Mouse (Mus musculus): Measurements from ENCODE around the gene Smyd5. TPM values are rescaled to one million over a fixed set of nuclear protein-coding genes. Genes with fewer than 3 reads are reported as not detected.

Smyd5 gene
- polyA plus RNA-seq, 1 experiment from 2014 or later, result 52.7 TPM

- no peak for ATAC-seq (replicated peaks; ENCODE audit: low FRiP score)
Measured at GRCm38 (mm10) chr6:85489717-85490116, 57.9 kb downstream of the Smyd5 start.

GRCm38 (mm10) chr6:85490252-85490651 lies 58.5 kb downstream of the Smyd5 start:
- no peak for ATAC-seq (replicated peaks; ENCODE audit: low FRiP score)
- H3K9ac ChIP-seq (ENCODE audit: low read length), result no peak overlapping the region
- no peak overlapping the region for H3K4me2 ChIP-seq (ENCODE audit: low read depth, low read length, severe bottlenecking)
- no peak overlapping the region for H3K27ac ChIP-seq (ENCODE audit: low read depth, low read length)
- DNase-seq (ENCODE audit: low spot score), result no peak
- peaks cover 3% of the 10 kb centered on the region for H3K4me1 ChIP-seq (replicated peaks; ENCODE audit: control insufficient read depth, insufficient read depth, low read length)
- no peaks in the 10 kb centered on the region for H3K36me3 ChIP-seq (ENCODE audit: control insufficient read depth, insufficient read depth, low read length)
- peaks cover 6% of the 10 kb centered on the region for H3K27me3 ChIP-seq (ENCODE audit: control insufficient read depth, insufficient read depth, low read length)
- H3K9me3 ChIP-seq (ENCODE audit: control insufficient read depth, low read length), result no peaks in the 10 kb centered on the region
- no peak overlapping the region for H3K4me3 ChIP-seq (ENCODE audit: low read depth, low read length)
- WGBS, result 88% methylated on average over 4 of the region's 4 CpGs

More at GRCm38 (mm10) chr6:85489717-85490116, 57.9 kb downstream of the Smyd5 start:
- H3K9me3 ChIP-seq (ENCODE audit: control insufficient read depth, low read length), result no peaks in the 10 kb centered on the region
- no peaks in the 10 kb centered on the region for H3K36me3 ChIP-seq (ENCODE audit: control insufficient read depth, insufficient read depth, low read length)
- H3K27me3 ChIP-seq (ENCODE audit: control insufficient read depth, insufficient read depth, low read length), result peaks cover 12% of the 10 kb centered on the region
- peaks cover 3% of the 10 kb centered on the region for H3K4me1 ChIP-seq (replicated peaks; ENCODE audit: control insufficient read depth, insufficient read depth, low read length)
- no peak overlapping the region for H3K4me2 ChIP-seq (ENCODE audit: low read depth, low read length, severe bottlenecking)
- H3K9ac ChIP-seq (ENCODE audit: low read length), result peak overlapping the region; percentile 8; the same call in 1 of the 2 replicates
- 78% methylated on average over 3 of the region's 3 CpGs for WGBS
- no peak overlapping the region for H3K4me3 ChIP-seq (ENCODE audit: low read depth, low read length)
- DNase-seq (ENCODE audit: low spot score), result no peak
- no peak overlapping the region for H3K27ac ChIP-seq (ENCODE audit: low read depth, low read length)

GRCm38 (mm10) chr6:85491606-85492005 lies 59.8 kb downstream of the Smyd5 start:
- Histone ChIP-seq H3K9ac (ENCODE audit: low read length) (no peak overlapping the region), H3K36me3 (ENCODE audit: control insufficient read depth, insufficient read depth, low read length) (no peaks in the 10 kb centered on the region), H3K4me1 (replicated peaks; ENCODE audit: control insufficient read depth, insufficient read depth, low read length) (peaks cover 3% of the 10 kb centered on the region), H3K4me3 (ENCODE audit: low read depth, low read length) (no peak overlapping the region), H3K27me3 (ENCODE audit: control insufficient read depth, insufficient read depth, low read length) (no peaks in the 10 kb centered on the region), H3K4me2 (ENCODE audit: low read depth, low read length, severe bottlenecking) (no peak overlapping the region), H3K27ac (ENCODE audit: low read depth, low read length) (no peak overlapping the region), H3K9me3 (ENCODE audit: control insufficient read depth, low read length) (no peaks in the 10 kb centered on the region)
- DNase-seq (ENCODE audit: low spot score), result no peak
- ATAC-seq (replicated peaks; ENCODE audit: low FRiP score), result no peak
- WGBS, result 82% methylated on average over 3 of the region's 3 CpGs

Other genes with a start within 250 kb of the Smyd5 start
- 63.5 and 67.2 TPM in 2 replicates for gene Emx1, start 244.6 kb upstream of the Smyd5 start, polyA plus RNA-seq (2014; fragmentation: Nextera tagmentation; extraction: Ambion mirVana)
- gene Sfxn5, start 98.6 kb upstream of the Smyd5 start, polyA plus RNA-seq (2014; fragmentation: Nextera tagmentation; extraction: Ambion mirVana), result 12.5 and 13.8 TPM in 2 replicates
- 4.5 and 5.1 TPM in 2 replicates for gene Rab11fip5, start 57.4 kb upstream of the Smyd5 start, polyA plus RNA-seq (2014; fragmentation: Nextera tagmentation; extraction: Ambion mirVana)
- gene Noto, start 8.1 kb upstream of the Smyd5 start, polyA plus RNA-seq (2014; fragmentation: Nextera tagmentation; extraction: Ambion mirVana), result not detected in 2 replicates
- gene Cct7, start 19.5 kb downstream of the Smyd5 start, polyA plus RNA-seq (2014; fragmentation: Nextera tagmentation; extraction: Ambion mirVana), result 647 and 695 TPM in 2 replicates
- gene Pradc1, start 20.0 kb downstream of the Smyd5 start, polyA plus RNA-seq (2014; fragmentation: Nextera tagmentation; extraction: Ambion mirVana), result 26.3 and 27.5 TPM in 2 replicates
- 0.93 and 1.1 TPM in 2 replicates for gene Fbxo41, start 71.0 kb downstream of the Smyd5 start, polyA plus RNA-seq (2014; fragmentation: Nextera tagmentation; extraction: Ambion mirVana)
- gene Egr4, start 81.6 kb downstream of the Smyd5 start, polyA plus RNA-seq (2014; fragmentation: Nextera tagmentation; extraction: Ambion mirVana), result not detected in 2 replicates
- gene Alms1, start 155.5 kb downstream of the Smyd5 start, polyA plus RNA-seq (2014; fragmentation: Nextera tagmentation; extraction: Ambion mirVana), result 11.8 and 13.5 TPM in 2 replicates

Data from forebrain, embryonic 11.5 days (tissue).